Mouse (Mus musculus) liver, adult 2 months (tissue): ENCODE measurements around the gene Klhl29. TPM values are rescaled to one million over a fixed set of nuclear protein-coding genes. Genes with fewer than 3 reads are reported as not detected.
A peak's percentile ranks its signal among the peaks of the same experiment; 100 is the strongest.

Source experiments
- DNase-seq: peaks from one replicate; pipeline ENCODE4 v3.0.0-alpha.2; 2011; ENCODE audit warnings: low read depth, low spot score; ENCODE audit errors: extremely low read depth
- H3K27ac ChIP-seq: fragments of 200-500 bp; replicated peaks from 2 replicates; pipeline ENCODE4 v1.5.1; 2012; ENCODE audit warnings: low read depth, mild to moderate bottlenecking, control low read depth, inconsistent platforms, low read length; ENCODE audit not compliant: insufficient read depth
- H3K27me3 ChIP-seq: fragments of 200-500 bp; 2 replicates; pipeline ENCODE4 v1.6.1; 2012; ENCODE audit warnings: mild to moderate bottlenecking, moderate library complexity, low read length, inconsistent platforms; ENCODE audit not compliant: control insufficient read depth, insufficient read depth
- H3K36me3 ChIP-seq: fragments of 200-500 bp; 2 replicates; pipeline ENCODE4 v1.6.1; 2012; ENCODE audit warnings: low read length, inconsistent platforms; ENCODE audit not compliant: control insufficient read depth, insufficient read depth
- H3K4me1 ChIP-seq: fragments of 200-500 bp; 2 replicates; pipeline ENCODE4 v1.6.1; 2011; ENCODE audit warnings: low read length; ENCODE audit not compliant: control insufficient read depth, insufficient read depth
- H3K4me3 ChIP-seq: fragments of 200-500 bp; 2 replicates; pipeline ENCODE4 v1.5.1; 2011; ENCODE audit warnings: low read depth, mild to moderate bottlenecking, control low read depth, low read length, moderate library complexity; ENCODE audit not compliant: insufficient read depth
- H3K79me2 ChIP-seq: fragments of 200-500 bp; 2 replicates; pipeline ENCODE4 v1.6.1; 2012; ENCODE audit warnings: inconsistent platforms, mild to moderate bottlenecking, low read length, moderate library complexity; ENCODE audit not compliant: control insufficient read depth, insufficient read depth
- H3K9ac ChIP-seq: fragments of 200-500 bp; 2 replicates; pipeline ENCODE4 v1.6.1; 2012; ENCODE audit warnings: low read depth, mild to moderate bottlenecking, control low read depth, inconsistent platforms, low read length
- CTCF ChIP-seq: fragments of 200-500 bp; IDR thresholded peaks from 2 replicates; pipeline ENCODE4 v1.5.1; 2011; ENCODE audit warnings: low read depth, low read length, control low read depth
- POLR2A ChIP-seq: fragments of 200-500 bp; IDR thresholded peaks from 2 replicates; pipeline ENCODE4 v1.6.1; 2011; ENCODE audit warnings: low read length, control low read depth; ENCODE audit not compliant: insufficient read depth; ENCODE audit errors: extremely low read depth
- WGBS: fragments of 180-500 bp; shearing (Covaris S2); methylation state at CpG from one replicate; pipeline ENCODE4 v1.1.7; 2018; 5-methylcytosine and 5-hydroxymethylcytosine counted together
- polyA plus RNA-seq: library from polyadenylated mRNA; depleted of rRNA; stranded (reverse); fragments of >200 nt; gene quantifications from 2 replicates; pipeline ENCODE4 v1.2.3, GENCODE M21; 2012
- total RNA-seq: library from RNA; depleted of rRNA; stranded (reverse); fragments of >200 nt; gene quantifications from 2 replicates; pipeline ENCODE4 v1.2.3, GENCODE M21; 2014

Gene Klhl29
- total and polyA plus RNA-seq, 2 experiments = under 0.01 to 0.10 TPM

GRCm38 (mm10) chr12:5273316-5274047, 102.0 kb downstream of the Klhl29 start:
- DNase-seq = no peak
- Histone ChIP-seq H3K79me2 (no peaks in the 10 kb centered on the region), H3K27me3 (no peaks in the 10 kb centered on the region), H3K4me1 (no peaks in the 10 kb centered on the region), H3K9ac (no peak overlapping the region), H3K4me3 (no peak overlapping the region), H3K36me3 (no peaks in the 10 kb centered on the region), H3K27ac (no peak overlapping the region)
- 77% methylated on average over 4 of the region's 4 CpGs for WGBS
- no peak for TF ChIP-seq CTCF
- no peak for TF ChIP-seq POLR2A

GRCm38 (mm10) chr12:5270527-5270926, 105.0 kb downstream of the Klhl29 start:
- WGBS = 88% methylated on average over 3 of the region's 3 CpGs
- H3K27ac ChIP-seq = no peak overlapping the region
- H3K9ac ChIP-seq = no peak overlapping the region
- H3K27me3 ChIP-seq = no peaks in the 10 kb centered on the region
- H3K79me2 ChIP-seq = no peaks in the 10 kb centered on the region
- no peaks in the 10 kb centered on the region for H3K36me3 ChIP-seq
- DNase-seq = no peak
- TF ChIP-seq CTCF (no peak), POLR2A (no peak)
- H3K4me3 ChIP-seq = no peak overlapping the region
- peaks cover 3% of the 10 kb centered on the region; the same call in 1 of the 2 replicates for H3K4me1 ChIP-seq

- Histone ChIP-seq H3K36me3 (no peaks in the 10 kb centered on the region), H3K27ac (no peak overlapping the region), H3K4me1 (peaks cover 3% of the 10 kb centered on the region; the same call in 1 of the 2 replicates), H3K4me3 (no peak overlapping the region), H3K79me2 (no peaks in the 10 kb centered on the region), H3K9ac (no peak overlapping the region), H3K27me3 (no peaks in the 10 kb centered on the region)
- 80% methylated on average over 9 of the region's 9 CpGs for WGBS
- no peak for TF ChIP-seq CTCF
- no peak for TF ChIP-seq POLR2A
- DNase-seq = no peak
Measured at GRCm38 (mm10) chr12:5269936-5270335, 105.5 kb downstream of the Klhl29 start.

- Histone ChIP-seq H3K27me3 (no peaks in the 10 kb centered on the region), H3K36me3 (no peaks in the 10 kb centered on the region), H3K27ac (no peak overlapping the region), H3K4me1 (peaks cover 3% of the 10 kb centered on the region; the same call in 1 of the 2 replicates), H3K79me2 (no peaks in the 10 kb centered on the region), H3K9ac (no peak overlapping the region), H3K4me3 (no peak overlapping the region)
- WGBS = 89% methylated on average over 7 of the region's 7 CpGs
- no peak for DNase-seq
- TF ChIP-seq CTCF = no peak
- TF ChIP-seq POLR2A = no peak
Measured at GRCm38 (mm10) chr12:5269061-5269460, 106.4 kb downstream of the Klhl29 start.

- DNase-seq = peak; percentile 24
- Histone ChIP-seq H3K4me3 (no peak overlapping the region), H3K36me3 (no peaks in the 10 kb centered on the region), H3K9ac (no peak overlapping the region), H3K27ac (peak overlapping the region; percentile 44; the same call in 1 of the 2 replicates), H3K4me1 (peaks cover 3% of the 10 kb centered on the region; the same call in 1 of the 2 replicates), H3K27me3 (no peaks in the 10 kb centered on the region), H3K79me2 (no peaks in the 10 kb centered on the region)
- no peak for TF ChIP-seq CTCF
- TF ChIP-seq POLR2A = no peak
- WGBS = 48% methylated on average over 9 of the region's 9 CpGs
Measured at GRCm38 (mm10) chr12:5268188-5268612, 107.3 kb downstream of the Klhl29 start.
